8 mouse cellular contexts compared by ENCODE assay signal in the genomic region with DNA sequence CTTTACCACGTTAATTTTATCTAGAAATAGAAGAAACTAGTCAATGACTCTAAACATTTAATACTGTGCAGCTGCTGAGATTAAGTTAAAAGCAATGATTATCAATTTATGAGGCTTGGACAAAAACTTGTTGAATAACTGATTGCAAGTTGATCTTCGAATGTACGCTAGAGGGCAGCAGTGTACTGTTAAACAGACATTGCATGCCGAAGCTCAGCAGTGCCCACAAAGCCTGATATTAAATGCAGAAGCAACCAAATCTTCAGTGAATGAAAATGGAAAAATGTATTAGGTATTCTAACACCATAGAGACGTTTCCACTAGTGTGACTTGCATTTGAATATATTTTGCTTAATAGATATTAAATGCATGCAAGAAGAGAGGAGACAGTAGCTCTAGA. TPM values are rescaled to one million over a fixed set of nuclear protein-coding genes. Genes with fewer than 3 reads are reported as not detected.
A peak's percentile ranks its signal among the peaks of the same experiment; 100 is the strongest.
DNase-seq lines count a peak whose midpoint lies in the region; ATAC-seq and TF ChIP-seq lines count a peak whose summit lies in the region.
"Had no signal": no experiment of that assay in that cellular context is flagged by ENCODE, and none has a peak within 500 bp of the region (broad histone marks: within the 10 kb centered on the region; RNA-seq: fewer than 3 reads in every experiment).

No protein-coding gene starts in this region.

- H3K4me2 ChIP-seq in hindbrain, postnatal 0 days (ENCODE audit: low read depth, low read length) = no peak overlapping the region
- H3K4me2 ChIP-seq: heart, embryonic 15.5 days had no signal

- TF ChIP-seq CTCF in thymus, adult 2 months (IDR thresholded peaks at IDR 0.05; ENCODE audit: borderline replicate concordance, control insufficient read depth, extremely low read depth, insufficient read depth, low read length, poor library complexity) = no peak
- TF ChIP-seq CTCF in hindbrain, postnatal 0 days (IDR thresholded peaks at IDR 0.05; ENCODE audit: low read depth) = peak; percentile 88
- peak; percentile 34; the same call in 1 of the 2 replicates for TF ChIP-seq CTCF in lung, adult 2 months (IDR thresholded peaks at IDR 0.05; ENCODE audit: insufficient read depth, low read length)

- 2% methylated on average over 5 of the region's 5 CpGs for whole genome bisulfite sequencing in thymus, adult 2 months
- 1% methylated on average over 5 of the region's 5 CpGs for WGBS in hindbrain, postnatal 0 days
- WGBS in lung, adult 2 months = 2% methylated on average over 5 of the region's 5 CpGs

- H3K4me3 ChIP-seq in thymus, adult 2 months (ENCODE audit: control insufficient read depth, insufficient read depth, low read length) = no peak overlapping the region
- no peak overlapping the region for H3K4me3 ChIP-seq in hindbrain, postnatal 0 days (ENCODE audit: low read length)
- H3K4me3 ChIP-seq in lung, adult 2 months (replicated peaks; ENCODE audit: extremely low read depth, low read depth, low read length) = no peak overlapping the region
- H3K4me3 ChIP-seq: heart, embryonic 15.5 days had no signal

- no peak overlapping the region for H3K27ac ChIP-seq in thymus, adult 2 months (ENCODE audit: control insufficient read depth, insufficient read depth, low read length)
- H3K27ac ChIP-seq in hindbrain, postnatal 0 days = no peak overlapping the region
- H3K27ac ChIP-seq: heart, embryonic 15.5 days had no signal

- H3K9me3 ChIP-seq in hindbrain, postnatal 0 days (ENCODE audit: low read length) = no peaks in the 10 kb centered on the region
- H3K9me3 ChIP-seq: heart, embryonic 15.5 days had no signal

- peak; percentile 23 for DNase-seq in thymus, adult 2 months
- DNase-seq in thymus, postnatal 36 days = no peak
- peak; percentile 18 for DNase-seq in adrenal gland, postnatal 25 days
- DNase-seq in embryo, embryonic 9.5 days (ENCODE audit: extremely low spot score) = peak; percentile 43
- DNase-seq in hindbrain, postnatal 0 days (ENCODE audit: low spot score) = peak; percentile 94
- DNase-seq in lung, adult 2 months = no peak
- peak; percentile 22 for DNase-seq in retina, adult 2 months (ENCODE audit: low read depth, low spot score)

- H3K4me1 ChIP-seq in thymus, adult 2 months (replicated peaks; ENCODE audit: control insufficient read depth, insufficient read depth, low read length) = no peaks in the 10 kb centered on the region
- H3K4me1 ChIP-seq in hindbrain, postnatal 0 days (ENCODE audit: insufficient read depth, low read length) = no peaks in the 10 kb centered on the region
- no peaks in the 10 kb centered on the region for H3K4me1 ChIP-seq in lung, adult 2 months (ENCODE audit: control insufficient read depth, insufficient read depth, low read length)
- H3K4me1 ChIP-seq: heart, embryonic 15.5 days had no signal

- H3K36me3 ChIP-seq in thymus, adult 2 months (ENCODE audit: control insufficient read depth, insufficient read depth, low read length) = no peaks in the 10 kb centered on the region
- no peaks in the 10 kb centered on the region for H3K36me3 ChIP-seq in hindbrain, postnatal 0 days (ENCODE audit: insufficient read depth, low read length)
- H3K36me3 ChIP-seq: heart, embryonic 15.5 days had no signal

- no peak for TF ChIP-seq POLR2A in thymus, adult 2 months (IDR thresholded peaks at IDR 0.05; ENCODE audit: control insufficient read depth, extremely low read depth, insufficient read depth, low read length, poor library complexity)
- no peak for TF ChIP-seq POLR2A in lung, adult 2 months (IDR thresholded peaks at IDR 0.05; ENCODE audit: borderline replicate concordance, extremely low read depth, low read depth, low read length)

- H3K27me3 ChIP-seq in thymus, adult 2 months (ENCODE audit: control insufficient read depth, insufficient read depth, low read length) = no peaks in the 10 kb centered on the region
- no peaks in the 10 kb centered on the region for H3K27me3 ChIP-seq in hindbrain, postnatal 0 days (ENCODE audit: insufficient read depth, low read length)
- H3K27me3 ChIP-seq: heart, embryonic 15.5 days had no signal

- ATAC-seq in hindbrain, postnatal 0 days = peak; percentile 66

- H3K9ac ChIP-seq in hindbrain, postnatal 0 days (replicated peaks; ENCODE audit: low read length) = no peak overlapping the region
- H3K9ac ChIP-seq: heart, embryonic 15.5 days had no signal

RNA-seq across cellular contexts. Expression of gene 4931428L18Rik, which starts 12.3 kb away (rescaled TPM):
- polyA plus RNA-seq in thymus, adult 2 months (2012; rRNA removed) = not detected in 2 replicates
- total RNA-seq in adrenal gland, postnatal 25 days (2021) = not detected in 2 replicates
- total RNA-seq in hindbrain, postnatal 0 days (2014; rRNA removed) = not detected in 2 replicates
- polyA plus RNA-seq in hindbrain, postnatal 0 days (2015; fragmentation: Nextera tagmentation; extraction: Ambion mirVana) = not detected in 2 replicates
- 0.12 TPM in 1 of 2 replicates, not detected in the other for polyA plus RNA-seq in lung, adult 2 months (2012; rRNA removed)
- polyA plus RNA-seq: heart, embryonic 15.5 days had no signal

RNA-seq across cellular contexts. Expression of gene Pih1d3, which starts 12.5 kb away (rescaled TPM):
- polyA plus RNA-seq in thymus, adult 2 months (2012; rRNA removed) = not detected in 2 replicates
- not detected in 2 replicates for total RNA-seq in adrenal gland, postnatal 25 days (2021)
- total RNA-seq in hindbrain, postnatal 0 days (2014; rRNA removed) = not detected in 2 replicates
- polyA plus RNA-seq in hindbrain, postnatal 0 days (2015; fragmentation: Nextera tagmentation; extraction: Ambion mirVana) = not detected in 2 replicates
- polyA plus RNA-seq in lung, adult 2 months (2012; rRNA removed) = not detected in 2 replicates
- polyA plus RNA-seq: heart, embryonic 15.5 days had no signal

RNA-seq across cellular contexts. Expression of gene Lgsn, which starts 33.9 kb away (rescaled TPM):
- polyA plus RNA-seq in thymus, adult 2 months (2012; rRNA removed) = not detected in 2 replicates
- total RNA-seq in adrenal gland, postnatal 25 days (2021) = not detected in 2 replicates
- 0.83 TPM in 1 of 2 replicates, not detected in the other for total RNA-seq in hindbrain, postnatal 0 days (2014; rRNA removed)
- polyA plus RNA-seq in hindbrain, postnatal 0 days (2015; fragmentation: Nextera tagmentation; extraction: Ambion mirVana) = 0.11 TPM in 1 of 2 replicates, not detected in the other
- polyA plus RNA-seq in lung, adult 2 months (2012; rRNA removed) = 0.34 TPM in 1 of 2 replicates, not detected in the other
- polyA plus RNA-seq: heart, embryonic 15.5 days had no signal

Comparison
In these comparisons a context has a peak if more than half of its experiments do, and no peak if none do; other contexts are left out.
1. DNase-seq: peak in thymus, adult 2 months (single experiment), adrenal gland, postnatal 25 days (single experiment), embryo, embryonic 9.5 days (single experiment), hindbrain, postnatal 0 days (single experiment) and retina, adult 2 months (single experiment); none in thymus, postnatal 36 days (0 of 2) and lung, adult 2 months (single experiment).